Mouse (Mus musculus) cortical plate, adult 2 months (tissue): Measurements from ENCODE around the gene Olfr446.

ENCODE experiments used
- CTCF ChIP-seq: fragments of 200-500 bp; IDR thresholded peaks from 2 replicates; pipeline ENCODE4 v1.5.1; 2011; ENCODE audit warnings: mild to moderate bottlenecking, control low read depth, low read length; ENCODE audit not compliant: insufficient read depth; ENCODE audit errors: extremely low read depth
- POLR2A ChIP-seq: fragments of 200-500 bp; IDR thresholded peaks from 2 replicates; pipeline ENCODE4 v1.6.1; 2011; ENCODE audit warnings: mild to moderate bottlenecking, low read length, control low read depth; ENCODE audit not compliant: insufficient read depth; ENCODE audit errors: extremely low read depth

DNA sequence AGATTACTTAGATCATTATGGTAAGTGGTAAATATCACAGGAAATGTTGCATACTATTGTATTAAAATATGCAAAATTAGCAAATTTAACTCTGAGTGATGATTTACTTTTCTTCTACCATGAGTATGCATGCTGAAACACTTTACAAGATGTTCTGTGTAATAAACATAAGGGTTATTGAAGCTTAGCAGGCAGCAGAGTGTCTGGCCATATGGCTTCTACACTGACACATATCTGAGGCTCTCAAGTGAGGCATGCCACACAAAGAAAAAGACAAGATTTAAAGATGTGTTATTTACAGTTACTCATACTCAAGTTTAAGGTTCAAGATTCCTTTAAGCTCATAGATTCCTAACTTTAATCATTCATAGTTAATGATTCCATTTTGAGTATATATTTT is 44.9 kb upstream of the Olfr446 start:
- TF ChIP-seq CTCF (no peak), POLR2A (no peak)
